Mouse (Mus musculus) spleen, adult 12 weeks (tissue): ENCODE results near the gene Fam20c.

Source experiments
- DNase-seq: peaks from one replicate; pipeline ENCODE4 v3.0.0; 2022; ENCODE audit warnings: low spot score

The Fam20c gene

DNA sequence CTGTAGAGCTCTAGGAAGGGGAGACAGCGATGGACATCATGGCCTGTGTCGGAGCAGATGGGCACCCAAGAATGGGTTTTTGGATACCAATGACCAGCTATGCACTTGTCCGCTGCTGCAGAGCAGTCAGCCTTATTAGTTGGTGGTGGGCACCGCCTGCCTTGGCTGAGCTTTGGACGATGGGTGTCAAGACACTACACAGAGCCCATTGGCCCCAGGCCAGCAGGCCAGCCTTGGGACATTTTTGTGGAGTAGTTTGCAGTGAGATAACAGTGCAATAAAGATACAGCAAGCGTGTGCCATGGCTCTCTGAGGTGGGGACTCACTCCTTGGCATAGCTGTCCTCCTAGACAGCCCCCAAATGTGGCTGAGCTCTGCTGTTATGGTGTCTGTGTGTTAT, 55.5 kb downstream of the Fam20c start:
- no peak for DNase-seq

DNA sequence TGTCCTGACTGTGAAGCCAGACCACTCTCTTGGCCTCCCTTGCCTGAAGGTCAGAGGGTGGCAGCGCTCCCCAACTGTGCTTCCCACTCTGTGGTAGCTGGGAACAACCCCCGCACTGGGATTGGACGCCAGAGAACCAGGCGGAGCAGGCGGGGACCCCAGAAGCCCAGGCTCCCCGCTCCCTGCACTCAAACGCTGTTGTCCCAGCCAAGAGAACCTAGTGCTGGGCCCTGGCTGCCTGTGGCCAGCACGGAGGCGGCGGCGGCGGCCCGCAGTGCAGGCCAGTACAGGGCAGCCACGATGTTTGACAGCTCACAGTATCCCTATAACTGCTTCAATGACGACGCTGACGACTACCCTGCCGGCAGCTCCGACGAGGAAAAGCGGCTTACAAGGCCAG, 65.5 kb downstream of the Fam20c start, which contains the start of gene Gm5294:
Gene Gm5294 (plus strand): TSS at position 301 of the 400 bp plus-strand sequence.
- DNase-seq, result no peak

DNA sequence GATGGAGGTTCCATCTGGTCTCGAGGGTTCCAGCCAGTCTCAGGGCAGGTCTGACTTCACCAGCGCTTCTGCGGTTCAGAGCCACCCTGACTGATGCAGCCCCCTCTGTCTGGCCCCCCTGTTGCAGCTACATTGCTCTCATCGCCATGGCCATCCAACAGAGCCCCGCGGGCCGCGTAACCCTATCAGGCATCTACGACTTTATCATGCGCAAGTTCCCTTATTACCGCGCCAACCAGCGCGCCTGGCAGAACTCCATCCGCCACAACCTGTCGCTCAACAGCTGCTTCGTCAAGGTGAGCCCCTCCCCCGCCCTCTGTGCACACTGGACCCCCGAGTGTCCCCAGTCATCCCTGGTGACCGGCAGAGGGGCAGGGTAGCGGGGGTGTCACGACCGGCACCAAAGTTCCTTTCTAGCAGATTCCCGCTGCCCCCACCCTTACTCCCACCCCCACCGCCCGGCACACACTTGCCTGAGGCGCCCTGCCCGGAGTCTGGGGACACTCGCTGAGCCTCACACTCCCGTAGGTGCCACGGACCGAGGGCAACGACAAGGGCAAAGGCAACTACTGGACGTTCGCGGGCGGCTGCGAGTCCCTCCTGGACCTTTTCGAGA, 66.5 kb downstream of the Fam20c start:
- no peak for DNase-seq

DNA sequence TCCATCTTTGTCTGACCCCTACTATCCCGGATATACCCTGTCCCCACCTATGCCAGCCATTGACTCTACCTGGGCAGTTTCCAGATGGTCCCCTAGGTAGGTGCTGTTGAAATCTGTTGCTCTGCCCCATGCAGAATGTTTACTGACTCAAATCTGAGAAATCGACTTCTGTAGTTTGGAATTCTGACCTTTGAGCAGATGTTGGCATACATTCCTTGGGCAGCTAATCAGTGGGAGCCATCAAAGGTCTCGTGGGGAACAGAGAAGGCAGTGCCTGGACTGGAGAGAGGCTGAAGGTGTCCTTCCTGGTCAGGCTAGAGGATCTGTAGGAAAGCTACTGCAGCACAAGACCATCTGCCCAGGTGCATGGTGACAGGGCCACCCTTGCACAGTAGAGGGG, 70.8 kb downstream of the Fam20c start:
- no peak for DNase-seq

DNA sequence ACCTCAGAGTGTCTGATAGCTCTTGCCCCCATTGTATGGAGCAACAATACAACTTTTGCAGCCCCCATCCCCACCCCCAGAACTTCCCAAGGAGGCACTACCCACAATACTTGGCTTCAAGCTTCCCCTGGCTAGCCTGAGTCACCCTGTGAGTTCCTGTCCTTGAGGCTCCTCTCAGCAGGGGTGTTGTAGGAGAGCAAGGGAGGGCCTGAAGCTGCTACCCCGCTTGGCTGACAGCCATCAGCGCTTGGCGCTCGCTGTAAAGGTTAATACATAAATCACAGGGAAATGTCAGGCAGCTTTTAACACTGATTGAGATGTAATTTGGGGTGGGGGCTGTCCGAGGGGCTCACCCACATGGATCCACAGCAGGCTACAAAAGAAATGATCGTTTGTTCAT, 79.1 kb downstream of the Fam20c start:
- no peak for DNase-seq

DNA sequence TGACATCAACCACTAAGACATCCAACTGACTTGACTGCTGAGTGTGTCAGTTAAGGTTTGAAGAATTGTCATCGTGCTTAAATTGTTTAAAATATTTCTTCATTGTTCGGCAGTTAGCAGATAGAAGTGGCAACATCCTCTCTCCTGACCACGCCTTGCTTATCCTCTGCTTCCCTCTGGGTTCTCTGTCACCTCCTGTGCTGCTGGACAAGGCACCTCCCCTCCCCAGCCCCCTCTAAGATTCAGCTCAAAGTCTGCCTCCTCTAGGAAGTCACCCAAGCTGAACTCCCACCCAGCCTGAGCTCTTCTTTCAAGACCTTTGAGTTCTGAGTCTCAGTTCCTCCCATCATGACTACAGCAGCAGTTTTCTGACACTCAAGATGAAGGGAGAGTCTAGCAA, 80.6 kb downstream of the Fam20c start:
- no peak for DNase-seq

DNA sequence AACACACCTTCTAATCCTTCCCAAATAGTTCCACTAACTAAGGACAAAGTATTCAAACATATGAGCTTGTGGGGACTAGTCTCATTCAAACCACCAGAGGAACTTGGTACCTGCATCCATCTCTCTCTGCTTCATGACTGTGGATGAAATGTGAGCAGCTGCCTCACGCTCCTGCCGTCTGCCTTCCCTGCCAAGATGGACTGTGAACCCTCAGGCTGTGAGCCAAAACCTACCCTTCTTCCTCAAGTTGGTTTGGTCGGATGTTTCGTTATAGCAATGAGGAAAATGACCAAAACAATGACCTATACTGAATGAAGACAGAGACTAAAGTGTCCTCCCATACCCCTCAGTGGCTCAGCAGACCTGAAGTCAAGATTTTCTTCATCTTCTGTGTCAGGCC, 86.7 kb downstream of the Fam20c start:
- DNase-seq, result no peak

DNA sequence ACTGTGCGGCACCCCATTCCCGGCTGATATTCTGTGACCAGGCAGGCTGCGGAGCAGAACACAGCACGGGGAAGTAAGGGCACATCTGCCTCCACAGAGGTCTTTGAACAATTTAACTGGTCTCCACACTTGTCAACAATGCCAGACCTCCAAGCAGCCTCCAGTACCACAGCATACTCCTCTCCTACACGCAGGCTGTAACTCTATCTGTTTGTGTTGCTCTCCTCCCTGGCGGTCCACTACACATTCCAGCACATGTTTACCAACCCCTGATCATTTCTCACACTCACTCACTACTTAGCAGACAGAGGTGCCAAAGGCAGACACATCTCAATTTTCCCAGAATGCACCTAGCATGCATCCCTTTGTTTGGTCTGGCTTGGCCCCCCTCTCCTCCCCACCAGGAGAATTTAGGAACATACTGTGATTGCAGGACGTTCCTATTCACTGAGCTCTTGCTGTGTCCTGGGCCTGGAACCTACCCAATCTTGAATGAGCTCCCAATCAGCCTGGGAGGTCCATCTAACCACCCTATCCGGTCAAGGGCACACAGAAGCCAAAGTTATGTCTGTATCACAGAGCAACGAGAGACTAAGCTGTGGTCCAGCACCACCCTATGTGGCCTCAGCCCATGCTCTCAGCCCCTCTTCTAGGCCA, 89.0 kb downstream of the Fam20c start:
- DNase-seq, result no peak

DNA sequence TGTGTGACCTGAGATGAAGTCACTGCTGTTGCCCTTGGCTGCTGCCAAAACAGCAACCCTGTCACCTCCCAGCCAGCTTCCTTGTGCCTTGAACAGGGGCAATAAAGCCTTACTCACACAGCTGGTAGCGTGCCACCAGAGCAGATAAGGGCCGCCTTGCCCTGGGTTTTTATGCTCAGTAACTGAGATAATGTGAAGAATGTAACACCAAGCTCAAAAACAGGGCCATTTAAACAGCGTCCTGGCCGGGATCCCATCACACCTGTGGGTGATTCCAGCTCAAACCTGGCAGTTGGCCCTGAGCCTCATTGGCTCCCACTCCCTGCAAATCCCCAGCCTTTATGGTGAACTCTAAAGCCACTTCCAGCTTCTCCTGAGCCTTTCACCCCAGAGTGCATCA, 92.2 kb downstream of the Fam20c start:
- DNase-seq, result no peak

DNA sequence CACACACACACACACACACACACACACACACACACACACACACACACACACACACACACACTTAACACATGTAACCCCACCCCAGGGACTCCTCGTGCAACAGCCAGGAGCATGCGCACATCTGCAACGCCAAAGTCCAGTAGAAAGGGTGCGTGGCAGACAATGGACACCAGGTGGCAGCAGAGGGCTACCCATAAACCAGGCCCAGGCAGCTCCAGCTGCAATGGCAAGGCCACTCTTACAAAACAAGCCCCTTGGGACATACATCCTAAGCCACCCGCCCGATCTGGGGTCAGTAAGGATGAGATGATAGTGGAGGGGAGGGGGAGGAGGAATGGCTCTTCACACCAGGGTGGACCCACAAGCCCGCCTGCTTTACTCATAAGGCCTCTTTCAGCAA, 93.8 kb downstream of the Fam20c start:
- peak; percentile 56 for DNase-seq

DNA sequence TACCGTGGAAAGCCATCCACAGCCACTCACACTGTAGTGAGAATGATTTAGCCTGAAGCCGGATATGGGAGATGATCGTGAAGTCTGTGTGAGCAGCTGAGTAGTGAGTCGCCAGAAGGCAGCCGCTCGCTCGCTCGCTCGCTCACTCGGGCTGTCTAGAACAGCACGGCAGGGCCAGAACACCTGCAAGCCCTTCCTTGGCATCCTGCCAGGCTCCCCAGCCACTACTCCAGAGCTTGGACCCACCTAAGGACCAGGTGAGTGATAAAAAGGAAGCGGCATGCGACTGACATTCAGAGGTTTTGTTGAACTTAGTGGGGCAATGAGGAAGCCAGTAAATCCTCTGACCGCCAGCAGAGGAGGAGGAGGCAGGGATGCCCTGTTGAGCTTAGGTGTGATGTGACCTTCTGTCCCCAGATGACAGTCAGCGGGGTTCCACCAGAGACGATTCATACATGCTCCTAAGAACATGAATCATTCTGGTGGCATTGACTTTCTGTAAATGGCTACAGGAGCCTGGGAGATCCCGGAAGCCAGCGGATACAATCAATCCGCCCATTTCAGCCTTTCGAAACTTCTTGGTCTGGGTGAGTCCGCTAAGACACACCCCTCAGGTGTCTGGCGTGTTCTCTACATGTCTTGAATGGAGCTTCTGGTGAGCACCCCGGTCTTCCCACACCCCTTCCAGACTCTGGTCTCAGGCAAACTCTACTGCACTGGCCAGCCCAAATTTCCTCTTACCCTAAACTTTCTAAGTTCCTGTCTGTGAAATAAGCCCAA, 95.6 kb downstream of the Fam20c start:
- no peak for DNase-seq

DNA sequence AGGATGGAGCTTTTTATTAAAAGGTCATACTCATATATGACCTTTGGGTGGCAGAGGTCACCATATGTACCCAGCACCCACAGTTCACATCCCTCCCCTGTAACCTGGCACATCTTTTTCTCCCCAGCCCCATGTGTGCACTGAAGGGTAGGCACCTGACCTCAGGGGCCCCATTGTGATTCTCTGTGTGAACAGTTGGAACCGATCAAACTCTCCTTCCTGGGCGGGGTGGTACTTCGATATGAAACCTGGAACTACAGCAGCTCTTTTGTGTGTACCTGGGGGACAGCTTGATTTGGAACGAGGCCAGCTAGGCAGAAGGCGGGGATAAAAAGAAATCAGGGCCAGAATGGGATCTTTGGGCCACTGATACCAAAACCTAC, 96.1 kb downstream of the Fam20c start:
- no peak for DNase-seq

DNA sequence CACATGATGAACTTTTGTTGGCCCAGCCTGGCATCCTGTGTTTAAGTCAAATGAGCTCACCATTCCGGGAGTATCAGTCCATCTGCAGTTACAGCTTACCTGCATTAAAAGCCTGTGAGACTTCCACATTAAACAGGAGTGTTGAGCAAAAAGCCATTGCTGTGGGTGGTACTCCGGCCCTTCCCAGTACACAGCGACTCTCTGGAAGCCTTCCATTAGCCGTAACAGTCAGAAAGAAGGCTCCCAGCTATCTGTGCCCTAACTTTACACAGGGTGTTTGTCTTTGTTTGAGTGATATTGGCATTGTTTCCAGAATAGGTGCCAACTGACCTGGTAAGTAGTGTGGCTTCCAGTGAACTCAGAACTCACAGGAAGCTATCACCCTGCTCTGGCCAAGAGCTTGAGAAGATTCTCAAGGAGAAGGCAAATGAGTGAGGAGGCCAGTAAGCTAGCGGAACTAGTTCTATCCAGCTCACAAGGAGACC, 97.0 kb downstream of the Fam20c start:
- no peak for DNase-seq

DNA sequence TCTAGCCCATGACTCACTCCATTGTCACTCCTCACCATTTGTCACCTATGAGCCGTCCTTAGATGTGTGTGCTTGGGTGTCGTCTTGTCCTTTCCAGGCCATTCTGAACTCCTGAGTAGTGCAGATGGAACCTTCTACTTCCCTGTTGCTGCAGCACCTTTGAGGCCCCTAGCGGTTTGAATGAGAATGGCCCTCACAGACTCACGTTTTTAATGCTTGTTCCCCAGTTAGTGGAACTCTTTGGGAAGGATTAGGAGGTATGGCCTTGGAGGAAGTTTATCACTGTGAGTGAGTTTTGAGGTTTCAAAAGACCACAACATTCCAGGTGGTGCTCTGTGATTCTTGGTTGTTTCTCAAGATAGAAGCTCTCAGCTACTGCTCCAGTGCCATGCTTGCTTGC, 97.8 kb downstream of the Fam20c start:
- no peak for DNase-seq

DNA sequence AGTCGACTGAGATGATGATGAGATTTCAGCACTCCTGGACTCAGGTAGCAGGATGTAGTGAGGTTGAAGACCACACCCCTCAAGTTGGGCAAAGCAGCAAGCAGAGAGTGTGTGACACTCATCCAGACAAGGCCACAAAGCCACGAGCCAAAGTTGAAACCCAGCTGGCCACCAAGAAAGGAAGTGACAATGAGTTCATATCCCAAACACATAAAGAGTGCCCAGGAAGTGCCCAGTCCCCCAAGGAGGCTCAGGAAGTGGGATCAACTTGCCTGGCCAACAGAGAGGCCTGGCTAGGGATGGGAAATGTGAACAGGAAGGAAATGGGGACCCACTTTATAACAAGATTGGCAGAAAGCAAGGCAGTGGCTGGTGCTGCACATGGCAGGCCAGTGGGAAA, 99.0 kb downstream of the Fam20c start:
- DNase-seq, result no peak

DNA sequence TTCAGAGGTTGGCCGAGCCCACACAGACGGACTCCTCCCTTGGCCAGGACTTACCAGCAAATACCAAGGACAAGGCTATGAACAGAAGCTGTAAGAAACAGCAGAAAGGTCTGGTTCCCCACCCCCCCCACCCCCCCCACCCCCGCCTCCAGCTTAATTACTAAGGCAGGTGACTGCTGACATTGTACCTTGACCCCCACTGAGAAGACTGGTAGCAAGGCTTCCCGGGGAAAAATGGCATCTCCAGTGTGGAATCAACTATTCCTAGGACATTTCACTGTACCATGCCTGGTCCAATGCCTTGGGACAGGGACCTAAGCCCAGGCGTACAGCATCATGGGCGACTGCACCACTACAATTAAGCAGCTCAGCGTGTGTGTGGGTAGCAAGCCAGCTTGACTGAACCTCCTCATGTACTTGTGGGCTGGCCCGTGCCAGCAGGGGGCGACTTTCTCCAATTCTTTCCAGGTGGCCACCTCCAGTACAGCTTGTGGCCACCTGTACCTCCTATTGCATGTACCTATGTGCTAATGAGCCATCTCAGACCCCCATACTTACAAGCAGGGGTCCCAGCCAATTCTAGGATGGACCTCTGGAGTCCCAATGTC, 102.8 kb downstream of the Fam20c start:
- DNase-seq, result no peak

DNA sequence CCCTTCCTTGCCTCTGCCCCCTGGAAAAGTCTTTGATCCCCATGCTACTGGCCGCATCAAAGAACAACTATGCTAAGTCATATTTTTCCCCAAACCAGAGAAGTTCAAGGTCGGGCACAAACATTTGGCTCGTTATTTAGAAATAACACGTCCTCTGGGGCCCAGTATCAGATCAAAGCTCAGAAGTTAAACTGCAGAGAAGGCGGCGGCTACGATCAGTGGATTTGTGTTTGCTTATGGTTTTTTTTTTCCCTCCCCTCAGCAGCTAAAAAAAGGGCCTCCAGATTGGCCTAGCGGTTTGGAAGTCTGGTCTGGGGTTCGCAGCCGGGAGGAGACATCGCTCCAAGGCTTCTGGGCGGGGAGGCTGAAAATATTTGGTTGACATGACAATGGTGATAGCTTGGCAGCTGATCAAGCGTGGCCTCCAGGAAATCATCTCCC, 103.5 kb downstream of the Fam20c start:
- no peak for DNase-seq
